Mouse (Mus musculus) cortical plate, adult 2 months (tissue): ENCODE results near the gene Mkrn1. TPM values are rescaled to one million over a fixed set of nuclear protein-coding genes. Genes with fewer than 3 reads are reported as not detected.
"Not testable (repeated sequence)": the region's sequence is repeated elsewhere in the genome, so short reads cannot be mapped to it uniquely, and the experiment has no call there.

Experiments
- H3K27ac ChIP-seq: fragments of 200-500 bp; 2 replicates; pipeline ENCODE4 v1.5.1; 2012; ENCODE audit warnings: low read length, control low read depth, inconsistent platforms; ENCODE audit not compliant: insufficient read depth
- H3K4me1 ChIP-seq: fragments of 200-500 bp; 2 replicates; pipeline ENCODE4 v1.6.1; 2011; ENCODE audit warnings: low read length; ENCODE audit not compliant: control insufficient read depth, insufficient read depth
- H3K4me3 ChIP-seq: fragments of 200-500 bp; 2 replicates; pipeline ENCODE4 v1.5.1; 2011; ENCODE audit warnings: mild to moderate bottlenecking, low read length, control low read depth; ENCODE audit not compliant: insufficient read depth
- CTCF ChIP-seq: fragments of 200-500 bp; IDR thresholded peaks from 2 replicates; pipeline ENCODE4 v1.5.1; 2011; ENCODE audit warnings: mild to moderate bottlenecking, control low read depth, low read length; ENCODE audit not compliant: insufficient read depth; ENCODE audit errors: extremely low read depth
- POLR2A ChIP-seq: fragments of 200-500 bp; IDR thresholded peaks from 2 replicates; pipeline ENCODE4 v1.6.1; 2011; ENCODE audit warnings: mild to moderate bottlenecking, low read length, control low read depth; ENCODE audit not compliant: insufficient read depth; ENCODE audit errors: extremely low read depth
- polyA plus RNA-seq: library from polyadenylated mRNA; depleted of rRNA; stranded (reverse); fragments of >200 nt; gene quantifications from 2 replicates; pipeline ENCODE4 v1.2.3, GENCODE M21; 2012

Mkrn1 gene
- polyA plus RNA-seq, 1 experiment = 105 TPM

GRCm38 (mm10) chr6:39447429-39448185 is 27.3 kb upstream of the Mkrn1 start:
- Histone ChIP-seq H3K27ac (no peak overlapping the region), H3K4me1 (no peaks in the 10 kb centered on the region), H3K4me3 (no peak overlapping the region)
- TF ChIP-seq POLR2A = no peak
- no peak for TF ChIP-seq CTCF

GRCm38 (mm10) chr6:39445801-39446572 is 25.7 kb upstream of the Mkrn1 start:
- H3K4me3 ChIP-seq = no peak overlapping the region
- H3K27ac ChIP-seq = no peak overlapping the region
- H3K4me1 ChIP-seq = no peaks in the 10 kb centered on the region
- TF ChIP-seq CTCF (no peak), POLR2A (no peak)

DNA sequence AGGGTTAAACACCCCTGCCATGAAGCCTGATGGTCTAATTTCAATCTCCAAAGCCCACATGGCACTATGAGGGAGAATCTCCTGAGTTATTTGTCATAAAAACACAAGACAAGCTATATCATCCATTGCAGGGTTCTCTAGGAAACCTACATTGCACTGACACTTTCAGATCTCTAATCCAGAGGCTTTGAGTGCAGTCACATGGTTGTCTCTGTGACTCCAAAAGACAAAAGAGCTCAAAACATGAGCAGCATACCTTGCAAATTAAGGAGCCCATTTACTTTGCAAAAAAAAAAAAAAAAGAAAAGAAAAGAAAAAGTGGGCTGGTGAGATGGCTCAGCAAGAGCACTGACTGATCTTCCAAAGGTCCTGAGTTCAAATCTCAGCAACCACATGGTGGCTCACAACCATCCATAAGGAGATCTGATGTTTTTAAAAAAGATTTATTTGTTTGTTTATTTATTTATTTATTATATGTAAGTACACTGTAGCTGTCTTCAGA is 22.6 kb upstream of the Mkrn1 start:
- TF ChIP-seq POLR2A (no peak), CTCF (no peak)
- H3K27ac ChIP-seq = no peak overlapping the region

GRCm38 (mm10) chr6:39440207-39440606 is 19.9 kb upstream of the Mkrn1 start:
- H3K4me1 ChIP-seq = no peaks in the 10 kb centered on the region
- H3K4me3 ChIP-seq = no peak overlapping the region
- H3K27ac ChIP-seq = no peak overlapping the region
- TF ChIP-seq CTCF (no peak), POLR2A (no peak)

More for the DNA sequence above, 22.6 kb upstream of the Mkrn1 start:
- no peaks in the 10 kb centered on the region for H3K4me1 ChIP-seq
- no peak overlapping the region for H3K4me3 ChIP-seq

DNA sequence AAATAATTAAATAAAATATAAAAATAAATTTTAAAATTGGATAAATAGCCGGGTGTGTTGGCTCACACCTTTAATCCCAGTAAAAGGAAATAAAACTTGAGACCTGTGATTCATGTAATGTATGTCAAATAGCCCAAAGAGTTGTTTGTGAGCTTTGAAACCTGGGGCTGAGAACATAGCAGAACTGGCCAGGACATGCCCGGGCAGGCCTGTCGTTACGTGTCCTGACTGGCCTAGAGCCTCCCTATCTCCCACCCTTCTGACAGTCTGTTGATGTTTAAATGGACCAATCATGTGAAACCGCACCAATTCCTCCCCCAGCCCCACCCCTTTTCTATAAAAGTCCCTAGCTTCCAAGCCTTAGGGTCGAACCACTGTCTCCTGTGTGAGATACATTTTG is 17.3 kb upstream of the Mkrn1 start:
- not testable (repeated sequence) for H3K27ac ChIP-seq, H3K4me1 ChIP-seq, H3K4me3 ChIP-seq

- H3K4me3 ChIP-seq = no peak overlapping the region
- TF ChIP-seq CTCF = no peak
- no peak for TF ChIP-seq POLR2A
- H3K27ac ChIP-seq = no peak overlapping the region
- no peaks in the 10 kb centered on the region for H3K4me1 ChIP-seq
Observed at GRCm38 (mm10) chr6:39435875-39436274, 15.6 kb upstream of the Mkrn1 start.

- no peaks in the 10 kb centered on the region for H3K4me1 ChIP-seq
- no peak overlapping the region for H3K4me3 ChIP-seq
- TF ChIP-seq POLR2A (no peak), CTCF (no peak)
- H3K27ac ChIP-seq = no peak overlapping the region
Observed at GRCm38 (mm10) chr6:39434886-39435492, 14.7 kb upstream of the Mkrn1 start.

DNA sequence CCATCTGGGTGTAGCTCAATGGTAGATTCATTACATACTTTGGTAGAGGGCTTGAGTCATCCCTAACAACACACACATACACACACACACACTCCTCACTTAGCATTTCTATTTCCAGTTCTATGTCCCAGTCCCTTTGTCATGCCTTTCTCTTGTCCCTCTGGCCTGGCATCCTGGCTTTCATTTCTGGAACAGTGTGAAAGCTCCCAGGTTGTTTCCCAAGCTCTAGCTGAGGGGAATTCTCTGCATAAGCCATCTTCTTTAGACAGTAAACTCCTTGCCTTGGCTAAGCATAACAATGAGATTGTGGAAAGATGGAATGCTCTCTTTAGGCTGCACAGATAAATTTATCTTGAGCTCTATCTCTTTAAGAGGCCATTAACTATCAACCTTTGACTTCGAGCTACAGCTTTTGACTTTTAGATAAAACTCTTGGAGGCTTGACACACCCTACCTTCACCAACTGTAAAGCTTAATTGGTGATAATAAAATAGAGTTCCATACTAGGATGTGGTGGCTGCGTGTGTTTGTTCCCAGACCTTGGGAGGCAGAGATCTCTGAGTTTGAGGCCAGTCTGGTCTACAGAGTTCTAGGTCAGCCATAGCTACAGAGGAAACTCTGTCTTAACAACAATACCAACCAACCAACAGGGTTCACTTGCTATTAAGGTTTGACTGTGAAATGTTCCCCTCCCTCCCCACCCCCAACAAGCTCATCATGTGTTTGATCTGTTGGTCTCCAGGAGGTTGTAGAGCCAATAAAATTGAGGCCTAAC is 14.0 kb upstream of the Mkrn1 start:
- Histone ChIP-seq H3K4me3 (no peak overlapping the region), H3K4me1 (no peaks in the 10 kb centered on the region), H3K27ac (no peak overlapping the region)
- TF ChIP-seq CTCF (no peak), POLR2A (no peak)

DNA sequence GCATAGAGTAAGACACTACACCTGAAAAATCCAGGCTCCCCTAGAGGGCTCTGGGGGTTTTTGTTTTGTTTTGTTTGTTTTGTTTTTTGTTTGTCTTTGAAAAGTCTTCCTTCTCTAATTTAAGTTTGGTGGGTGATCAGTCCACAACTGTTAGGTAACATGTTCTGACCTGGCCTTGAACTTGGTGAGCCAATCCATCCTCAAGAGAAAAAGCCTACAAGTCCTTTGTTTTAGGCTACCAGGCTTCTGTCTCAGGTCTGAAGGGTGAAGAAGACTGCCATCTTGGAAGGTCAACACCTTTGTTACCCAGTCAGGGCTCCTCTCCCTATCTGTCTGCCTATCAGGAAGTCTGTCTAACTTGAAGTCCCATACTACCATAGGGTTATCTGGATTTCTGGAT is 13.4 kb upstream of the Mkrn1 start:
- H3K27ac ChIP-seq = no peak overlapping the region
- no peaks in the 10 kb centered on the region for H3K4me1 ChIP-seq
- no peak overlapping the region for H3K4me3 ChIP-seq
- TF ChIP-seq CTCF = no peak
- TF ChIP-seq POLR2A = no peak
